Mouse (Mus musculus) neural tube, embryonic 15.5 days (tissue): ENCODE results near the gene Gpkow. TPM values are rescaled to one million over a fixed set of nuclear protein-coding genes. Genes with fewer than 3 reads are reported as not detected.

Experiments
- ATAC-seq: fragments of 200-750 bp; cut with Nextera tagmentation; 2 replicates; pipeline ENCODE4 v1.8.0; 2017; ENCODE audit warnings: mild to moderate bottlenecking, moderate TSS enrichment, moderate library complexity; ENCODE audit not compliant: low FRiP score
- H3K27ac ChIP-seq: fragments of 300-500 bp; sonication (generic); replicated peaks from 2 replicates; pipeline ENCODE4 v1.5.1; 2015; ENCODE audit warnings: mild to moderate bottlenecking, inconsistent platforms
- H3K27me3 ChIP-seq: fragments of 300-500 bp; sonication (generic); replicated peaks from 2 replicates; pipeline ENCODE4 v1.6.1; 2015; ENCODE audit warnings: inconsistent platforms
- H3K36me3 ChIP-seq: fragments of 300-500 bp; sonication (generic); 2 replicates; pipeline ENCODE4 v1.6.1; 2015; ENCODE audit warnings: inconsistent platforms
- H3K4me1 ChIP-seq: fragments of 300-500 bp; sonication (generic); 2 replicates; pipeline ENCODE4 v1.6.1; 2015; ENCODE audit warnings: inconsistent platforms
- H3K4me2 ChIP-seq: fragments of 300-500 bp; sonication (generic); 2 replicates; pipeline ENCODE4 v1.6.1; 2015; ENCODE audit warnings: inconsistent platforms, mild to moderate bottlenecking, moderate library complexity
- H3K4me3 ChIP-seq: fragments of 300-500 bp; sonication (generic); replicated peaks from 2 replicates; pipeline ENCODE4 v1.5.1; 2015; ENCODE audit warnings: mild to moderate bottlenecking, inconsistent platforms
- H3K9ac ChIP-seq: fragments of 300-500 bp; sonication (generic); replicated peaks from 2 replicates; pipeline ENCODE4 v1.6.1; 2015; ENCODE audit warnings: mild to moderate bottlenecking, inconsistent platforms
- H3K9me3 ChIP-seq: fragments of 300-500 bp; sonication (generic); replicated peaks from 2 replicates; pipeline ENCODE4 v1.6.1; 2016; ENCODE audit warnings: inconsistent platforms
- WGBS: fragments of 180-500 bp; shearing (Covaris S2); methylation state at CpG from one replicate; pipeline ENCODE4 v1.1.7; 2015; ENCODE audit warnings: mixed read lengths; 5-methylcytosine and 5-hydroxymethylcytosine counted together
- polyA plus RNA-seq: library from polyadenylated mRNA; unstranded; fragments of >200 nt; fragmentation: Nextera tagmentation; extraction: Ambion mirVana; gene quantifications from 2 replicates; pipeline ENCODE4 v1.2.1, GENCODE M21; 2015

Gpkow gene
- polyA plus RNA-seq, 1 experiment from 2014 or later, result 46.0 TPM

DNA sequence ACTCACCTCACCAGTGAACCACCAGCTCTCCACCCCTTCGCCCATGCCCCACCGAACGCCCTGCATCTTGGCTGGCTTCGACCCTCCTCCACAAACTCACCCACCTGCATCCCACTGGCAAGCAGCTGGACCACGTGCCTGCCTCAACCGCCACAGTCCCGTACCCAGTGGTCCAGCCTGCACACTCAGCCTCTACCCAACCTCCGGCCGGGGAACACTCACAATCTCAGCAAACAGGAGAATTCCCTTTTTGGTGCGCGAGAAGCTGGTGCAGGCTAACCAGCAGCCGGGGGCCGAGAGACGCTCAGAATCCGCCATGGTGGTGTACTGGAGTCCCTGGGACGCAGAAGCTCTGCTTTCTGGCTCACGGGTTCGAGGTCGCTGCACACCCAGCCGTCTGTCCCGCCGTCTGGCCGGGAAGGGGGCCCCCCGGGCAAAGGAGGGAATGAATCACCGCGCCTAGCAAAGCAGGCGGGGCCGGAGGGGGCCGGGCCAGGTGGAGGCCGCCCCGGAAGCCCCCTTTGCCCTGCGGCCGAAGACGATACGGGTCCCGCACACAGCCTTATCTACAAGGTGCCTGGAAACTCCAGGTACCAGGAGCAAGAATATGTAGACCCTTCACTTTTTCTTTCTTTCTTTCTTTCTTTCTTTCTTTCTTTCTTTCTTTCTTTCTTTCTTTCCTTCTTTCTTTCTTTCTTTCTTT lies 25.9 kb upstream of the Gpkow start, which contains the start of gene Plp2:
Gene Plp2 (minus strand): TSS at position 470 of the 703 bp plus-strand sequence.
- no peak within 1 kb of the TSS for H3K27ac ChIP-seq
- WGBS, result 27% methylated on average over 31 of the region's 36 CpGs
- peaks cover 3% of the 10 kb centered on the region for H3K4me1 ChIP-seq
- no peaks in the 10 kb centered on the region for H3K9me3 ChIP-seq
- H3K27me3 ChIP-seq, result no peaks in the 10 kb centered on the region
- H3K9ac ChIP-seq, result 0 out of 2 replicates have a peak within 1 kb of the TSS, but pooled peaks have one; percentile 17
- H3K4me3 ChIP-seq, result peak within 1 kb of the TSS; percentile 35
- H3K4me2 ChIP-seq, result peak within 1 kb of the TSS; percentile 55
- 0 out of 2 replicates have a peak, but pooled peaks have one; percentile 40 for ATAC-seq
- no peaks in the 10 kb centered on the region for H3K36me3 ChIP-seq

DNA sequence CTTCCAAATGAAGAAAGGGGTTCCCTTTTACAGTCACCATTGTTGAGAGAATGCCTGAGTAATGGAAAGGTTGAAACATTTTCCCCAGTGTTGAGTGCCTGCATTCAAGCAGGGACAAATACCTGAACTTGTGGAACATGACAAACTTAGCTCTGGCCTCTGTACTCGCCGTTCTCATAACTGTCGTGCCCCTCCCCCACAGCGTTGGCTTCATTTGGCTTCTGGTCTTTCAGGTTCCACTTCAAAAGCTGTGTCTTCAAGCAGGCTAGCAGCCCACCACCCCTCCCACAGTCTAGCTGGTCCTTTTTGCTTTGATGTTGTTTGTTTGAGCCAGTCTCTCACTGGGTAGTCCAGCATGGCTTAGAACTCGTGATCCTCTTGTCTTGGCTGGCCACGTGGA lies 24.2 kb upstream of the Gpkow start:
- Histone ChIP-seq H3K9ac (no peak overlapping the region), H3K4me3 (no peak overlapping the region), H3K4me2 (no peak overlapping the region), H3K9me3 (no peaks in the 10 kb centered on the region), H3K36me3 (no peaks in the 10 kb centered on the region), H3K4me1 (peaks cover 3% of the 10 kb centered on the region), H3K27me3 (no peaks in the 10 kb centered on the region), H3K27ac (no peak overlapping the region)
- 47% methylated on average over 6 of the region's 6 CpGs for WGBS
- no peak for ATAC-seq

DNA sequence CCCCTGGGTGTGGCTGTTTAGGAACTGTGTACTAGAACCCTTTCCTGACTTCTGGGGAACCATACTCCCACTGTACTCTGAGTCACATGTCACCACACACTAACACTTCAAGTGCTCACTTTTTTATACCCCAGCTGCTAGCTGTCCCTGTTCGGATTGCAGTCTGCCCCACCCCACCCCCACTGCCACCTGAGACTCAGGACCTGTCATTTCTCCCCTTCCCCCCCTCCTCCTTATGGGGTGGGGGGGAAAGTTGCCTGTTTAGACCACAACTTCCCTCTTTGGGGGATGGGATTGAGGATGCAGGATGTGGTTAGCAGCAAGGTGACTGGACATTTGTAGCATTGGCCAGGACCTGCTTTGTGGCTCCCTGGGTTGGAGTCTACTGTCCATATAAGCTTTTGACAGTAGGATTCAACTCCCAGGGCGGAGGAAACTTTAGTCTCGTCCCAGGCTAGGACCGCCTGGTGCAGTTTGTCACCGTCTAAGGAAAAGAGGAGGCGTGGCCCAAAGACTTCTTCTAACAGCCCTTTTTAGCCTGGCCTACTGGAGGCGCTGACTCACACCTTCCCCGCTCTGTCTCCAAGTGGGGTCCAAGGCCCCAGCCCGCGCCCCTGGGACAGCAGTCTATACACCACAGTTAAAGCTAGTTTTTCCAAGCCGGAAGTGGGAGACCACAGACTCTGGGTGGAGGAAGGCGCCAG lies 23.2 kb upstream of the Gpkow start:
- ATAC-seq, result no peak
- no peaks in the 10 kb centered on the region for H3K36me3 ChIP-seq

DNA sequence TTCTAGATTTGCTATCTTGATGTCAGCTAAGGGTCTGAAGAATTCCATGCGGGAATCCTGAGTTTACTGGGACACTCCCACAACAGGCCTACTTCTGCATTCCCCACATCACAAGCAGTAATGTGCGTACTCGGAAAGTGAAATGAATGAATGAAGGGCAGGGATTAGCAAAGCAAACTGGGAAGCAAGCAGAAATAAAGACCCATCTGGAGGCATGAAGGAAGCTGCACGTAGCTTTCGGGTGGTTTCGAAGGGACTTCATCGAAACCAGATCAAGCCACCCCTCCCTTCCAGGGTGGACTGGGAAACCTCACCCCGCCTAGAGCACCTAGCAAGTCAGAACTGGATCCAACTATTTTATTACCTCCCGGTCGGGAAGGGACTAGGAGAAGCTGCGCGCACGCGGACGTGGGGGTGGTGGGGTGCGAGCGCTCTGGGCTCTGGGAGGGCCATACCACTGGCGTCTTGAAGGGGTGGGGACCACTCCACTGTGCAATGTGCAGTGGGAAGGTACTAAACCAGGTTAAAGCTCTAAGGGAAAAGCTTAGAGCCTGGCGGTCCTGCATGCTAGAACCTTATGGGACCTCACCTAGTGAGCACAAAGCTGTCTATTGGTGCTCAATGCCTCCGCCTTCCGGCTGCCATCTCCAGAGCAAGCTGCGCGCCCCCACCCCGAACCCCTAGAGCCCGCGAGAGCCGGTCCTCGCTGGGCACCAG lies 22.5 kb upstream of the Gpkow start:
- WGBS, result 32% methylated on average over 28 of the region's 28 CpGs
- Histone ChIP-seq H3K27ac (no peak overlapping the region), H3K4me1 (peaks cover 3% of the 10 kb centered on the region), H3K4me3 (peak overlapping the region; percentile 25), H3K4me2 (peak overlapping the region; percentile 55), H3K36me3 (no peaks in the 10 kb centered on the region), H3K9ac (no peak overlapping the region), H3K27me3 (no peaks in the 10 kb centered on the region), H3K9me3 (no peaks in the 10 kb centered on the region)
- ATAC-seq, result peak; percentile 53; the same call in 1 of the 2 replicates

More for the DNA sequence above, 23.2 kb upstream of the Gpkow start:
- Histone ChIP-seq H3K4me2 (peak overlapping the region; percentile 55), H3K4me3 (no peak overlapping the region), H3K4me1 (peaks cover 3% of the 10 kb centered on the region), H3K27me3 (no peaks in the 10 kb centered on the region), H3K9ac (no peak overlapping the region), H3K9me3 (no peaks in the 10 kb centered on the region), H3K27ac (no peak overlapping the region)
- WGBS, result 45% methylated on average over 12 of the region's 12 CpGs

DNA sequence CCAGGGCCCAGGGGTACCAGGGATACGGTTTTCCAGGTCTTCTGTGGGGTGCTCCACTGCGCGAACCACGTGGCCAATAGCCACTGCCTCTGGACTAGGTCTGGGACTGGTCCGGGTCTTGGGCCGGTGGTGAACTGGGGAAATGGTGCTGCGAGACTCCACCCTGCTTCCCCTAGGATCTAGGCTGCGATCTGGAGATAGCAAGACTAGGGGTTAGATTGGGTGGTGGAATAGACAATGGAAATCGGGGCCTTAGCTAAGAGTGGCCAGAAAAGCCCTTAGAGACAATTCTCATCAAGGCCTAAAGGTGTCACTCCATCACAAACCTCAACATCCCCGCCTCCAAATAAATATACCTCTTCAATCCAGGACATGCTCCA lies 21.9 kb upstream of the Gpkow start:
- no peak for ATAC-seq
- peaks cover 7% of the 10 kb centered on the region for H3K4me1 ChIP-seq
- H3K9ac ChIP-seq, result no peak overlapping the region
- no peak overlapping the region for H3K27ac ChIP-seq
- no peaks in the 10 kb centered on the region for H3K27me3 ChIP-seq
- peak overlapping the region; percentile 25 for H3K4me3 ChIP-seq
- H3K9me3 ChIP-seq, result no peaks in the 10 kb centered on the region
- no peaks in the 10 kb centered on the region for H3K36me3 ChIP-seq
- 50% methylated on average over 10 of the region's 10 CpGs for WGBS
- peak overlapping the region; percentile 55 for H3K4me2 ChIP-seq

DNA sequence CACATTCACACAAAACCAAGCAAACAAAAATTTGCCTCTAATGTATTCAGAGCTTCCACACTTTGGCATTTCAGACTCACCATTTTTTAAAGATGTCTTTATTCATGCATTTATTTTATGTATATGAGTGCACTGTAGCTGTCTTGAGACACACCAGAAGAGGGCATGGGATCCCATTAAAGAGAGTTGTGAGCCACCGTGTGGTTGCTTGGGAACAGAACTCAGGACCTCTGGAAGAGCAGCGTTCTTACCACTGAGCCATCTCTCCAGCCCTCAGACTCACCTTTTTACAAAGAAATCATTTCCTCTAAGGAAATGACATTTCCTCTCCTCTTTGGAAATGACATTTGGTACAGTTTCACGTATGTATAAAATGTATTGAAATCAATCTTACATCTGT lies 17.9 kb upstream of the Gpkow start:
- Histone ChIP-seq H3K4me3 (no peak overlapping the region), H3K27me3 (no peaks in the 10 kb centered on the region), H3K9me3 (no peaks in the 10 kb centered on the region), H3K4me1 (peaks cover 7% of the 10 kb centered on the region; the same call in 1 of the 2 replicates), H3K4me2 (no peak overlapping the region), H3K9ac (no peak overlapping the region), H3K36me3 (no peaks in the 10 kb centered on the region), H3K27ac (no peak overlapping the region)
- no peak for ATAC-seq
- 52% methylated on average over 3 of the region's 3 CpGs for WGBS

DNA sequence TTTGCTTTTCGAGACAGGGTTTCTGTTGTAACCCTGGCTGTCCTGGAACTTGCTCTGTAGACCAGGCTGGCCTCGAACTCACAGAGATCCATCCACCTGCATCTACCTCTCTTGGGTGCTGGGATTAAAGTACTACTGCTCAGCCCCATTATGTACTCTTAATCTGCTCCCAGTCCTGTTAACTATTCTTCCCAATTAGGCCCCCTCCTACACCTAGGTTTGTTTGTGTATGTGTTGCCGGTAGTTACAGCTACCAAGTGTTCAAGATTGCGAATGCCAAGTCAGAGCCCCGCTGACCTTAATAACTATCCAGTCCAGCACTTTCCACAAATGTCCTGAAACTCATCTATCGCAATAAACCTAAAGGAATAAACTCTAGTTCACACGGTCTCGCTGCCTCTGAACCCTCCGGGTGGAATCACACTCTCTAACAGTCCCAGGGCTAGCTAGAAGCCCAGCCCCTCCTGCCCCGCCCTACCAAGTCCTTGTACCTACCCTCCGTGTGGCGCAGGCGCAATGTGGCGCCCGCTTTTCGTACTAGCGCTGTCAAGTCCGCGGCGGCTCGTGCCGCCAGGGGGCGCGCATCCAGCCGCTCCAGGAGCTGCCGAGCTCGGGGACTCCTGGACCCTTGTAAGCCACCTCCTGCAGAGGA lies 17.4 kb upstream of the Gpkow start:
- peak overlapping the region; percentile 55 for H3K4me2 ChIP-seq
- ATAC-seq, result peak; percentile 92
- H3K9ac ChIP-seq, result no peak overlapping the region
- no peak overlapping the region for H3K27ac ChIP-seq
- peaks cover 7% of the 10 kb centered on the region; the same call in 1 of the 2 replicates for H3K4me1 ChIP-seq
- H3K36me3 ChIP-seq, result no peaks in the 10 kb centered on the region
- no peaks in the 10 kb centered on the region for H3K27me3 ChIP-seq
- no peaks in the 10 kb centered on the region for H3K9me3 ChIP-seq
- 21% methylated on average over 27 of the region's 27 CpGs for WGBS
- H3K4me3 ChIP-seq, result peak overlapping the region; percentile 30

DNA sequence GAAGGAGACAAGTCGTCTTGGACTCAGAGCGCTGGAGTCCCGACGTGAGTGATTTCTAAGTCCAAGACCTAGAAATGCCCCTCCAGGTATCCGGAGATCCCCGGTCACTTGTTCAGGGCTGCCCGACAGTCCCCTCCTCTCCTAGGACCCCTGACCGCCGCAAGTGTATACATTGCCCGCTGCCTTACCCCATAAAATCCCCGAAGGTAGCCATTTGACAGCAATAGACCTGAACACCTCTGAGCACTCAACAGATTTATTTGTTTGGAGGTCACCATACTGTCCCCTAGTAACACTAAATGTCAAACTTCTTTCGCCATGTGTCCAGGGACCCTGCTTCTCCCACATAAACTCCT lies 16.9 kb upstream of the Gpkow start:
- H3K9me3 ChIP-seq, result no peaks in the 10 kb centered on the region
- no peaks in the 10 kb centered on the region for H3K27me3 ChIP-seq
- peak; percentile 40; the same call in 1 of the 2 replicates for ATAC-seq
- H3K27ac ChIP-seq, result no peak overlapping the region
- H3K4me2 ChIP-seq, result peak overlapping the region; percentile 55
- no peak overlapping the region for H3K9ac ChIP-seq
- no peaks in the 10 kb centered on the region for H3K36me3 ChIP-seq
- 0 out of 2 replicates have a peak, but pooled peaks cover 4% of the 10 kb centered on the region for H3K4me1 ChIP-seq
- peak overlapping the region; percentile 30 for H3K4me3 ChIP-seq
- WGBS, result 23% methylated on average over 12 of the region's 12 CpGs

DNA sequence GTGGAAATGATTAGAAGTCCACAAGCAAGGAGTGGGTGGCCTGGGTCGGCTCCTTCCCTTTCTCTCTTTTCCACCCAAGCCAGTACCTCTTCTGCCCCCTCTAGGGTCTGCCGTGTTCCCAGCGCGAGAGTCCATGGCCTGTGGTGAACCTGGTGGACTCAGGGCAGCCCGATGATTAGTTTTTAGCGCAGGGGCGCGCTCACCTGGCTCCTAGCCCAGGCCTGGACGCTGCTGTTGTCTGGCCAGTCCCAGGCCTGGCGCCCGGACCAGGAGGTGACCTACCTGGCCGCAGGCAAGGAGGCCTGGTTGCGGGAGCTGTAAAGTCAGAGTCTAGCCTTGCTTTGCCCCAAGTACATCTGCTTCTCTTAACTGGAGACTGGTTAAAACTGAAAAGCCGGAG lies 16.1 kb upstream of the Gpkow start, which contains the start of gene Magix:
Gene Magix (minus strand): TSS at position 388 of the 400 bp plus-strand sequence.
- ATAC-seq, result no peak
- no peak within 1 kb of the TSS for H3K9ac ChIP-seq
- H3K36me3 ChIP-seq, result no peaks in the 10 kb centered on the region

DNA sequence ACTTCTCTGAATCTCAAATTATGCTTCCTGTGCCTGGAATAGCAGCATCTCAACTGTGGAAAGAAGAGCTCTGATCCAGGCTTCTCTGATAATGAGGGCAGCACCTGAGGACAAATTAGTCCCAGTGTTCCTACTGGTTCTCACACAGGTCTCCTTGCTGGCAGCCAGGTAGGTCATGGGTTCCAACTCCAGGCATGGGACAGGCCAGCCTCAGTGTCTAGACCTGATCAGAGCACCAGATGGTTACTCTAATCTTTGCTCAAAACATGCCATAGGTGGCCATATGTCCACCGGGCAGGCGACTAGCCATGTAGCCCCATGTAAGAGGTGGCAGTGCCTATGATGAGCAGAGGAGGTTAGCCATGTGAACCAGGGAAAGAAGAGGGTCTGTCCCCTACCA lies 8.6 kb upstream of the Gpkow start:
- no peak overlapping the region for H3K27ac ChIP-seq
- no peak for ATAC-seq
- no peaks in the 10 kb centered on the region for H3K9me3 ChIP-seq
- no peak overlapping the region for H3K9ac ChIP-seq
- H3K27me3 ChIP-seq, result no peaks in the 10 kb centered on the region
- H3K4me3 ChIP-seq, result no peak overlapping the region
- no peaks in the 10 kb centered on the region for H3K4me1 ChIP-seq
- H3K36me3 ChIP-seq, result no peaks in the 10 kb centered on the region
- no peak overlapping the region for H3K4me2 ChIP-seq
- WGBS, result 95% methylated on average over 2 of the region's 2 CpGs

More for the DNA sequence above, 16.1 kb upstream of the Gpkow start, which contains the start of gene Magix:
- Histone ChIP-seq H3K4me1 (0 out of 2 replicates have a peak, but pooled peaks cover 4% of the 10 kb centered on the region), H3K4me3 (peak within 1 kb of the TSS; percentile 30; the same call in 1 of the 2 replicates), H3K27me3 (no peaks in the 10 kb centered on the region), H3K9me3 (no peaks in the 10 kb centered on the region), H3K4me2 (peak within 1 kb of the TSS; percentile 55), H3K27ac (no peak within 1 kb of the TSS)
- WGBS, result 70% methylated on average over 14 of the region's 14 CpGs

DNA sequence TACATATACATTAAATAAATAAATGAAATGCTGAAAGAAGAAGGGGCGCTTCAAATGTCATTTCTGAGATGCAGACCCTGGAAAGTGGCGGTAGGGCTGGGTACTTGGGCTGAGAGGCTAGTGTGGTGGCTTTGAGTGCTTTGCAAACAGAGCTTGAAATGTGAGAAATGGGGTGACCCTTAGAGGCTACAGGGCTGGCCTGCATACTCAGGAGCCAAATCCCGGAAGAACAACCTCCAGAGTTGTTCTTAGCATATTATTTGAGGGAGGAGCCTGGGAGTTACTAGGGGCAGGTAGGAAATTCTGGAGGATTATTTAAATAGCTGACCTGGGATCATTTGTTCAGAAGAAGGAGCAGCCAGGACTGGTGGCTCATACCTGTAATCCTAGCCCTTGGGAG lies 6.4 kb upstream of the Gpkow start:
- no peaks in the 10 kb centered on the region for H3K36me3 ChIP-seq
- no peak overlapping the region for H3K9ac ChIP-seq
- H3K4me1 ChIP-seq, result no peaks in the 10 kb centered on the region
- no peak for ATAC-seq
- WGBS, result 71% methylated on average over 3 of the region's 3 CpGs
- no peak overlapping the region for H3K4me2 ChIP-seq
- no peak overlapping the region for H3K4me3 ChIP-seq
- no peak overlapping the region for H3K27ac ChIP-seq
- no peaks in the 10 kb centered on the region for H3K9me3 ChIP-seq
- no peaks in the 10 kb centered on the region for H3K27me3 ChIP-seq
